Mouse (Mus musculus) kidney, adult 2 months (tissue): Measurements from ENCODE around the gene Cd36.

ENCODE experiments used
- CTCF ChIP-seq: fragments of 200-500 bp; conservative IDR thresholded peaks from 2 replicates; pipeline ENCODE4 v1.5.1; 2011; ENCODE audit warnings: low read depth, mild to moderate bottlenecking, control low read depth, low read length, moderate library complexity, mixed read lengths; ENCODE audit not compliant: insufficient read depth, insufficient read length
- POLR2A ChIP-seq: fragments of 200-500 bp; IDR thresholded peaks from one replicate; pipeline ENCODE4 v1.6.1; 2011; ENCODE audit warnings: low read depth, low read length, control low read depth

GRCm38 (mm10) chr5:17854127-17854923 lies 34.3 kb downstream of the Cd36 start:
- TF ChIP-seq CTCF (no peak), POLR2A (no peak)
